Comparison of ENCODE assay signal across 12 mouse cellular contexts in genomic region chr12:8443253-8443661, GRCm38 (mm10). TPM values are rescaled to one million over a fixed set of nuclear protein-coding genes. Genes with fewer than 3 reads are reported as not detected.
DNase-seq lines count a peak whose midpoint lies in the region; ATAC-seq and TF ChIP-seq lines count a peak whose summit lies in the region.
"Had no signal": no experiment of that assay in that cellular context is flagged by ENCODE, and none has a peak within 500 bp of the region (broad histone marks: within the 10 kb centered on the region; RNA-seq: fewer than 3 reads in every experiment).

No protein-coding gene starts in this region.

- H3K4me2 ChIP-seq in intestine, embryonic 16.5 days (ENCODE audit: low read depth, low read length), result no peak overlapping the region
- no peak overlapping the region for H3K4me2 ChIP-seq in intestine, postnatal 0 days (replicated peaks; ENCODE audit: low read depth)
- H3K4me2 ChIP-seq in hindbrain, embryonic 14.5 days (replicated peaks), result no peak overlapping the region
- H3K4me2 ChIP-seq: forebrain, embryonic 13.5 days; heart, embryonic 13.5 days; stomach, embryonic 15.5 days had no signal

- intact Hi-C loops in heart, postnatal 25 days (cut with DNase I), result loop anchor here (2.0 to 5.0 kb wide), 2 partner anchors 62 to 101 kb away; no protein-coding TSS in a partner anchor

- 70% methylated on average over 4 of the region's 4 CpGs for whole genome bisulfite sequencing in intestine, embryonic 16.5 days
- 68% methylated on average over 4 of the region's 4 CpGs for WGBS in intestine, postnatal 0 days
- WGBS in hindbrain, embryonic 14.5 days, result 94% methylated on average over 4 of the region's 4 CpGs

- no peaks in the 10 kb centered on the region for H3K36me3 ChIP-seq in intestine, embryonic 16.5 days (ENCODE audit: control insufficient read depth, insufficient read depth, low read length)
- no peaks in the 10 kb centered on the region for H3K36me3 ChIP-seq in intestine, postnatal 0 days (ENCODE audit: control insufficient read depth, insufficient read depth)
- H3K36me3 ChIP-seq in hindbrain, embryonic 14.5 days (replicated peaks; ENCODE audit: control insufficient read depth, insufficient read depth), result no peaks in the 10 kb centered on the region
- H3K36me3 ChIP-seq: heart, embryonic 13.5 days; stomach, embryonic 15.5 days had no signal

- peak; percentile 54 to 65 for DNase-seq in adrenal gland, postnatal 36 days
- DNase-seq in heart, postnatal 25 days (ENCODE audit: low spot score), result peak; percentile 59
- peak; percentile 59 to 86 for DNase-seq in kidney, postnatal 25 days
- DNase-seq in hindbrain, embryonic 14.5 days (ENCODE audit: low spot score), result no peak
- DNase-seq in frontal cortex, adult 2 months (ENCODE audit: extremely low spot score in 1 of 2, low spot score in 1 of 2), result no peak
- DNase-seq: right cerebral cortex, adult 18-20 months had no signal

- H3K27me3 ChIP-seq in intestine, embryonic 16.5 days (replicated peaks; ENCODE audit: control insufficient read depth, insufficient read depth, low read length), result no peaks in the 10 kb centered on the region
- H3K27me3 ChIP-seq in intestine, postnatal 0 days (replicated peaks; ENCODE audit: control insufficient read depth, insufficient read depth, low read length), result no peaks in the 10 kb centered on the region
- H3K27me3 ChIP-seq in hindbrain, embryonic 14.5 days (ENCODE audit: control insufficient read depth, insufficient read depth, low read length), result no peaks in the 10 kb centered on the region; the same call in 1 of the 2 replicates
- H3K27me3 ChIP-seq: CH12.LX; forebrain, embryonic 13.5 days; stomach, embryonic 15.5 days had no signal

- ATAC-seq in intestine, embryonic 16.5 days, result peak; percentile 52; the same call in 1 of the 2 replicates
- ATAC-seq in intestine, postnatal 0 days, result no peak
- ATAC-seq in hindbrain, embryonic 14.5 days (ENCODE audit: low FRiP score), result no peak
- ATAC-seq: forebrain, embryonic 13.5 days had no signal

- H3K27ac ChIP-seq in intestine, embryonic 16.5 days (ENCODE audit: low read length), result no peak overlapping the region
- H3K27ac ChIP-seq in intestine, postnatal 0 days (ENCODE audit: low read depth, low read length), result no peak overlapping the region
- H3K27ac ChIP-seq in hindbrain, embryonic 14.5 days, result no peak overlapping the region
- H3K27ac ChIP-seq: forebrain, embryonic 13.5 days; stomach, embryonic 15.5 days had no signal

- H3K4me1 ChIP-seq in intestine, embryonic 16.5 days (ENCODE audit: control insufficient read depth, insufficient read depth, low read length), result peaks cover 3% of the 10 kb centered on the region; the same call in 1 of the 2 replicates
- no peaks in the 10 kb centered on the region for H3K4me1 ChIP-seq in intestine, postnatal 0 days (replicated peaks; ENCODE audit: control insufficient read depth, insufficient read depth, low read length)
- H3K4me1 ChIP-seq in hindbrain, embryonic 14.5 days (replicated peaks; ENCODE audit: control insufficient read depth, insufficient read depth, low read length), result no peaks in the 10 kb centered on the region
- H3K4me1 ChIP-seq: forebrain, embryonic 13.5 days had no signal

- no peaks in the 10 kb centered on the region for H3K9me3 ChIP-seq in intestine, embryonic 16.5 days (ENCODE audit: control insufficient read depth, low read length)
- H3K9me3 ChIP-seq in intestine, postnatal 0 days (ENCODE audit: control insufficient read depth), result no peaks in the 10 kb centered on the region
- no peaks in the 10 kb centered on the region for H3K9me3 ChIP-seq in hindbrain, embryonic 14.5 days (ENCODE audit: control insufficient read depth, low read length)
- H3K9me3 ChIP-seq: forebrain, embryonic 13.5 days; heart, embryonic 13.5 days; stomach, embryonic 15.5 days had no signal

- H3K4me3 ChIP-seq in intestine, embryonic 16.5 days (ENCODE audit: low read length), result no peak overlapping the region
- no peak overlapping the region for H3K4me3 ChIP-seq in intestine, postnatal 0 days (ENCODE audit: low read depth, low read length)
- no peak overlapping the region for H3K4me3 ChIP-seq in hindbrain, embryonic 14.5 days (replicated peaks; ENCODE audit: low read length)
- H3K4me3 ChIP-seq: forebrain, embryonic 13.5 days; heart, embryonic 13.5 days; stomach, embryonic 15.5 days had no signal

- H3K9ac ChIP-seq in intestine, embryonic 16.5 days (ENCODE audit: low read depth, low read length), result no peak overlapping the region
- no peak overlapping the region for H3K9ac ChIP-seq in intestine, postnatal 0 days (ENCODE audit: low read depth, low read length)
- no peak overlapping the region for H3K9ac ChIP-seq in hindbrain, embryonic 14.5 days
- H3K9ac ChIP-seq: forebrain, embryonic 13.5 days; heart, embryonic 13.5 days; stomach, embryonic 15.5 days had no signal

- no peak for TF ChIP-seq CTCF in intestine, postnatal 0 days (IDR thresholded peaks at IDR 0.05; ENCODE audit: low read depth)

RNA-seq across cellular contexts. Expression of gene Rhob, which starts 56.6 kb away (rescaled TPM):
- polyA plus RNA-seq in intestine, embryonic 16.5 days (2015; fragmentation: Nextera tagmentation; extraction: Ambion mirVana), result 24.1 and 24.6 TPM in 2 replicates
- polyA plus RNA-seq in intestine, postnatal 0 days (2015; fragmentation: Nextera tagmentation; extraction: Ambion mirVana), result 28.8 and 29.7 TPM in 2 replicates
- total RNA-seq in adrenal gland, postnatal 36 days (2021), result 100 to 1,000 TPM; 199 to 285 TPM
- total RNA-seq in heart, postnatal 25 days (2021), result 100 to 1,000 TPM; 149 to 156 TPM
- polyA plus RNA-seq in hindbrain, embryonic 14.5 days (2014; fragmentation: Nextera tagmentation; extraction: Ambion mirVana), result 113 and 131 TPM in 2 replicates
- 285 and 316 TPM in 2 replicates for polyA plus RNA-seq in frontal cortex, adult 2 months (2012; rRNA removed)

Comparison
In these comparisons a context has a peak if more than half of its experiments do, and no peak if none do; other contexts are left out.
1. DNase-seq: peak in adrenal gland, postnatal 36 days (2 of 2), heart, postnatal 25 days (single experiment) and kidney, postnatal 25 days (2 of 2); none in hindbrain, embryonic 14.5 days (single experiment) and frontal cortex, adult 2 months (0 of 2).